Mouse (Mus musculus) cerebellum, adult 8-10 months (tissue): ENCODE measurements around the gene Dpm1.

Source experiments
- DNase-seq: peaks from one replicate; pipeline ENCODE4 v3.0.0; 2022

The Dpm1 gene

GRCm38 (mm10) chr2:168223326-168223725, 7.1 kb downstream of the Dpm1 start:
- no peak for DNase-seq

DNA sequence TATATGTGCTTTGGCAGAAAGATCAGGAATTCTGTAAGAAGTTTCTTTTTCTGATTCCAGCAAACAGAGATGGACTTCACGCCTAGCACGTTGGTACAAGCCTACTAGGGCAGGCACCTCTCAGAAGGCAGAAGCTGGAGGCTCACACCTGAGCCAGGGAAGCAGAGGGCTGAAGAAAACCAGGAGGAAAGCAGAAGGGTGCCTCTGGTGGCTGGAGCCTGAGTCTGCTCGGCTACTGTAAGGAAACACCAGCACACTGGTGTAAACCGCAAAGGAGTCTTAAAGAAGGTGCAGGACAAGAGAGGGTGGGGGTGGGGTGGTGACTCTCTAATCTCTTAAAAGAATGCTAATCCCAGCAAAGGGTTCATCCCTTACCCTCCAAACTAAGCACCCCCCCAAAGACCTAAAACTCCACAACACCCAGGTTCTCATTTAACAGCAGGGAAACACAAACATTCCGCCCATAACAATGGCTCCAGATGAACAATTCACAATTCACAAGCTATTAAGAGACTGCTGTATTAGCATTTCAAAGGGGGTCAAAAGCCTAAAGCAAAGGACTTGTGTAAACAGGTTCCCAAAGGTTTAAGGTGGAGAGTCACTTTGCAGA, 16.5 kb downstream of the Dpm1 start:
- no peak for DNase-seq

GRCm38 (mm10) chr2:168207883-168208282, 22.5 kb downstream of the Dpm1 start:
- no peak for DNase-seq

DNA sequence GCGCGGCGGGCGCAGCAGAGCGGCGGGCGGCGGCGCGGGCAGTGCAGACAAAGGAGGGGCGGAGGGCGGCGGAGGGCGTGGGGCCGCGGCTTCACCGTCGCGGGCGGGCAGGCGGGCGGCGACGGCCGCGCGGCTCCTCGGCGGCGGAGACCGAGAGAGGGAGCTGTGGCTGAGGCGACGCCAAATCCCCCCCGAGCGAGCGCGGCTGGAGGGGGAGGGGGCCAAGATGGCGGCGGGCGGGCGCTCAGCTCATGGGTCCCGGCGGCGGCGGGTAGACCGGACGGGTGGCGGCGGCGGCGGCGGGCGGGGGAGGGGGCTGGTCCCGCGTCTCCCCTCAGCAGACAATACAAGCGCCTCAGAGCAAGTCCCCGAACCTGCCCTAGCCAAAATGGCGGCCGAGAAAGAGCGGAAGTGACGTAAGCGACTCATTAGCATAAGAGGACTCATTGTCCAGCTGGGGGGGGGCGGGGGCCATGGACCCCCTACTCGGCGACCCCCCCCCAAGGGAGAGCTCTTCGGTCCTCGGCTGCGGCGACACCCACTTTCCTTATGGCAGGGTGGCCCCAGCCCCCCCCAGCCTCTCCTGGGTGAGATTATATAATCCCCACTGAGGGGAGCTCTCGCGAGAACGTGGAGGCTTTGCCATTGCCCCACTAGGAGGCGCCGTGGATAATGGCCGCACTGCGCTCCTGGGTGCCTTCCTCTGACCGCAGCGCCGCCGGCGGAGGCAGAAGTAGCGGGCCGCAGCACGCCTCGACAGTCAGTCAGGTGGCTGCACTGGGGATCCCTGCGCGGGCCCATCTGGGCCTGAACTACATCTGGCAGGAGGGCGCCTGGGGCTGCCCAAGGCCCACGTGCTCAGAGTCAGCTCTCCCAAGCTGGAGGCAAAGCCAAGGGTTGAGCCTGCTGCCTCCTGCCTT, 23.4 kb downstream of the Dpm1 start, which contains the start of gene Adnp:
Adnp (minus strand) TSS at position 388 of the 920 bp plus-strand sequence.
- DNase-seq: peak; percentile 89

DNA sequence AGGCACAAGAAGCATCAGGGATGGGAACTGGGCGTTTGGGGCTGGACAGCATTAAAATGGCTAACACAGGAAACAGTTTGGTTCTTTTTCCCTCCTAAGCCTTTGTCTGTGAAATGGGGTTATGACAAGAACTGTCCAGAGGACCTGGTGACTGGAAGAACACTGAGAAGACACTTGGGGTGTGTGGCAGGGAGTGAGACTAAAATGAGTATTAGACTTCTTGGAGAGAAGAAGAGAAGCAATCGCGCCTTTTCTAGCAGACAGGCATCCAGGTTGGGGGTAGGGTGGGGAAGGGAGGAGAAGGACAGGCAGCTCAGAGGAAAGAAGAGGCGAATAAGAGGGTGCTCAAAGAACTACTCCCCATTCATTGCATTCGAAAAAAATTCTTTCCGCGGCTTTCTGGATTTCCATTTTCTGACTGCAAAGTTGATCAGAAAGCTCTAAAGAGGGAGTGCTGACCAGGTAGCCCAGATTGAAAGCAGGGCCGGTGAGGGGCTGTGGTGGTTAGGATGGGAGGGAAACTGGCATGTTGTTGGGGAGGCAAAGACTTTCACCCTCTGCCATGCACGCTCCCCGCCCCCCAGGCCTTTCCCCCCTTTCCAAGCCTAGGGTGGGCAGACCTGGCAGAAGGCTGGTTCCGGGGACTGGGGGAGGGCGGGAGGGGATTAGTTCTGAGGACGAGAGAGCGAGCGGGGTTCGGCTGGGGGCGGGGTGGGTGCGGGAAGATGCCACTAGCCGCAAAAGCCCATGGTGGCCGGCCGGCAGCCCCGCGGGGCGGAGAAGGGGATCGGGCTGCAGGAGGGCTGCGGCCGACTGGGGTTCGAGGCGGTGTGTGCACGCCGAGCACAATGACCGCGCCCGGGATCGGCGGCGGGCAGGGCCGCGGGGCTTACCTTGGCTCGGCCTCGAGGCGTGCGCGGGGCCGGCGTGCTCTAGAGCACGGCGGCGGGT, 24.4 kb downstream of the Dpm1 start:
- peak; percentile 46 for DNase-seq

DNA sequence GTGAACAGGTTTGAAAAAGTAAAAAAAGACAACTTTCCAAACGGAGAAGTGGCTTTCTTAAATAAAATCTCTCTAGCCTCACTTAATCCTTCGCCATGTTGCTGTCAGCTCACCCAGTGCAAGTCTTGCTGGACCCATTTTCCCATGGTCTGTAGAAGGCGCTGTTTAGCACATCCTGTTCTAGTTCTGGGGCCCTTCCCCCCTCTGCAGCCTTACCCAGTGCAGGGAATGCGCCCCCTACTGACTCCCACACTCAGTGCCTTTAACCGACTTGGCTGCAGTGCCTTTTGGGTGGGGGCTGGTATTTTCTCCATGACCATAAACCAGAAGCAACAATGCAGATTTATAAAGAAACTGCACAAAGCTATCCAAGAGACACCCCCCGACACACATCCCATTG, 25.1 kb downstream of the Dpm1 start:
- DNase-seq: peak; percentile 78

DNA sequence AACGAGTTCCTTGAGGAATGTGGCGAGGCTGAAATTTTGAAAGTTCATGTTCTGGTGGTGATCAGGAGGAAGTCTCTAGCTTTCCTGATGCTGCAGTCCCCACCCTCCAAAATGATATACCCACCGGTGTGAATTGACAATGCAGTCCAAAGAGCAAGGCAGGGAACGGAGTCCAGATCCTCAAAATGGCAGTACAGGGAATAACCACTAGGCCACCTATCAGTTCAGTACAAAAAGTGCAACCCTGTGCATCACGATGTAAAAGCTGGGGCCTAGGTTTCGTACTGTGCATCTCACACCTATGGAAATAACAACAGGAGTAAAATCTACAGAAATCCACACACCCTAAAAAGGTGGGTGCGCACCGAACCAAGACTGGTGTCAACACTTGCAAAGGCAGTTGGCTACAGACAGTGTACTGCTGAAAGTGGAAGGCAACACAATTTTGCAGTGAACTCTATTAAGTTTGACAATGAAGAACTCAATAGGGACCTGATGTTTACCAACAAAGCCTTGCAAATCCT, 25.9 kb downstream of the Dpm1 start:
- DNase-seq: no peak

DNA sequence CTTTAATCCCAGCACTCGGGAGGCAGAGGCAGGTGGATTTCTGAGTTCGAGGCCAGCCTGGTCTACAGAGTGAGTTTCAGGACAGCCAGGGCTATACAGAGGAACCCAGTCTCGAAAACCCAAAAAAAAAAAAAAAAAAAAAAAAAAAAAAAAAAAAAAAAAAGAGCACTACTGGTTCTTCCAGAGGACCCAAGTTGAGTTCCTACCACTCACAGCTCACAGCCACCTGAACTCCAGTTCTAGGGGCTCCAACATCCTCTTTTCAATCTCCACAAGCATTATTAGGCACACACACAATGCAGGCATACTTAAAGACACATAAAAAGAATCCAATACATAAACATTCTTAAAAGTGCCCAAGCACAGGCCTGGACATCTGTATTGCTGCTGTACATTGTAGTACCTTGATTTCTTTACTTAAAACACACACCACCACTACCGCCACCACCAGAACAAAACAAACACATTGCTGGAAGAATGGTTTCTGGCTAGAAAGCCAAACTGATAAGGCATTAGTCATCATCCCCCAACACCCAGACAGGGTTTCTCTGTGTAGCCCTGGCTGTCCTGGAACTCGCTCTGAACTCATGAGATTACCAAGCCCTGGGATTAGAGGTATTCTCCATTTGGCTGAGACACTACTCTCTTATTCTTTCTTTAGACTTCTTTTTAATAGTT, 30.2 kb downstream of the Dpm1 start:
- no peak for DNase-seq

- DNase-seq: no peak
Measured at GRCm38 (mm10) chr2:168199476-168199875, 30.9 kb downstream of the Dpm1 start.

- DNase-seq: no peak
Measured at GRCm38 (mm10) chr2:168198421-168198820, 32.0 kb downstream of the Dpm1 start.

GRCm38 (mm10) chr2:168195721-168196120, 34.7 kb downstream of the Dpm1 start:
- no peak for DNase-seq

- DNase-seq: no peak
Measured at GRCm38 (mm10) chr2:168193685-168194084, 36.7 kb downstream of the Dpm1 start.

DNA sequence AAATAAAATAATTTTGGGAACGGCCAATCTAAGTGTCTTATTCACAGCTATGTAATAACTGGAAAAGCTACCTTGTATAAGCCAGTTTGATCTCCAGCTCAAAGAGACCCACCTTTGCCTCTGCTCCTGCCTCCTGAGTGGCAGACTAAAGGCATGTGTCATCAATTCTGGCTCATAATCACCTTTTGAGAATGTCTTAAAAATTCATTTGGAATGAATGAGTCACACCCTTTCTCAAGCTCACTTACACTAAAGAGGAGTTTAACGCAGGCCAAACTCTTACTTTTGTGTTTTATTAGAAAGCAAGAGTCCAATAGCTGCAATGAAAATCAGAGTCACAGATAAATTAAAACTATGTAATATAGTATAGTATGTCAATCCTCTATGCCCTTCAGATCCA, 38.5 kb downstream of the Dpm1 start:
- DNase-seq: no peak

- no peak for DNase-seq
Measured at GRCm38 (mm10) chr2:168175946-168176345, 54.4 kb downstream of the Dpm1 start.

GRCm38 (mm10) chr2:168170167-168170685, 60.2 kb downstream of the Dpm1 start:
- DNase-seq: no peak

DNA sequence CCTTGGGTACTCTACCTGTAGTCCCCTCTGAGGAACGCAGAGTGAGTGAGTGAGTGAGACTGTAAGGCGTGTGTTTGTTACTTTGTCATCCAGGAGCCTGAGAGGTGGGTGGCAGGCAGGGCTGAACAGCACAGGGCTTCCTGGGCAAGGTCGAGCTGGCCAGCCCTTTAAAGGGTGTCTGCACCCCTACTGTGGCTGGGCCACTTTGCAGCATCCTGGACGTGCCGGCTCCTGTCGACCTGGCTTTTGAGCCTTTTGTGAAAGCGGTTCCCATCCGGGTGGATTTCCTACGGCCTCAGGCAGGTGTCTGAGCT, 60.6 kb downstream of the Dpm1 start:
- DNase-seq: no peak

- DNase-seq: no peak
Measured at GRCm38 (mm10) chr2:168168892-168169799, 61.2 kb downstream of the Dpm1 start.

GRCm38 (mm10) chr2:168167781-168168180, 62.6 kb downstream of the Dpm1 start:
- no peak for DNase-seq

GRCm38 (mm10) chr2:168166750-168167460, 63.5 kb downstream of the Dpm1 start:
- DNase-seq: no peak

DNA sequence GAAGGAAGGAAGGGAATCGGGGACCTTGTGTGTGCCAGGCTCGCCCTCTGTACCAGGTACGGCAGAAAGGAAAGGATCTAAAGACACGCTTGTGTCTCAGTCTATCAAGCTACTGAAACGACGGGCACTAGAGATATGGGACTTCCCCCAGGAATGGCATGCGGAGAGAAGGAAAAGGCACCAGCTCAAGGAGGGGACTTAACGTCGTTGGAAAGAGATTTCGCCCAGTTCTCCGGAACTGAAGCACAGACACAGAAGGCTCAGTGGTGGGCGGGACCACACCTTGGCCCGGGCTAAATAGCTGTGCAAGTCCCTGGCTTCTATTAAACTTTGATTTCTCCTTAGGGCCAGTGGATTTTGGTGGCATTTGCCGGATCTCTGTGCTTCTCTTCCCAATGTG, 68.4 kb downstream of the Dpm1 start:
- DNase-seq: no peak
